Mouse (Mus musculus) forebrain, embryonic 13.5 days (tissue): ENCODE measurements at regions not wholly inside any gene's neighbourhood (a gene's known extent, or its start where the extent isn't known, plus 50 kb on each side); places are given as distances from the start of the nearest gene placed in this dataset.

Experiments
- ATAC-seq: fragments of 200-750 bp; cut with Nextera tagmentation; 2 replicates; pipeline ENCODE4 v1.8.0; 2017
- H3K27ac ChIP-seq: fragments of 300-500 bp; sonication (generic); 2 replicates; pipeline ENCODE4 v1.5.1; 2015; ENCODE audit warnings: inconsistent platforms, mild to moderate bottlenecking, moderate library complexity
- H3K27me3 ChIP-seq: fragments of 300-500 bp; sonication (generic); 2 replicates; pipeline ENCODE4 v1.6.1; 2015; ENCODE audit warnings: mild to moderate bottlenecking, inconsistent platforms
- H3K36me3 ChIP-seq: fragments of 300-500 bp; sonication (generic); 2 replicates; pipeline ENCODE4 v1.6.1; 2015; ENCODE audit warnings: mild to moderate bottlenecking, inconsistent platforms; ENCODE audit not compliant: poor library complexity, severe bottlenecking
- H3K4me1 ChIP-seq: fragments of 300-500 bp; sonication (generic); 2 replicates; pipeline ENCODE4 v1.6.1; 2015; ENCODE audit warnings: inconsistent platforms
- H3K4me2 ChIP-seq: fragments of 300-500 bp; sonication (generic); 2 replicates; pipeline ENCODE4 v1.6.1; 2015; ENCODE audit warnings: inconsistent platforms, mild to moderate bottlenecking, moderate library complexity
- H3K4me3 ChIP-seq: fragments of 300-500 bp; sonication (generic); 2 replicates; pipeline ENCODE4 v1.5.1; 2015; ENCODE audit warnings: mild to moderate bottlenecking, inconsistent platforms
- H3K9ac ChIP-seq: fragments of 300-500 bp; sonication (generic); 2 replicates; pipeline ENCODE4 v1.6.1; 2015; ENCODE audit warnings: mild to moderate bottlenecking, inconsistent platforms
- H3K9me3 ChIP-seq: fragments of 300-500 bp; sonication (generic); replicated peaks from 2 replicates; pipeline ENCODE4 v1.6.1; 2016; ENCODE audit warnings: inconsistent platforms
- WGBS: fragments of 180-500 bp; shearing (Covaris S2); methylation state at CpG from one replicate; pipeline ENCODE4 v1.1.7; 2015; 5-methylcytosine and 5-hydroxymethylcytosine counted together

DNA sequence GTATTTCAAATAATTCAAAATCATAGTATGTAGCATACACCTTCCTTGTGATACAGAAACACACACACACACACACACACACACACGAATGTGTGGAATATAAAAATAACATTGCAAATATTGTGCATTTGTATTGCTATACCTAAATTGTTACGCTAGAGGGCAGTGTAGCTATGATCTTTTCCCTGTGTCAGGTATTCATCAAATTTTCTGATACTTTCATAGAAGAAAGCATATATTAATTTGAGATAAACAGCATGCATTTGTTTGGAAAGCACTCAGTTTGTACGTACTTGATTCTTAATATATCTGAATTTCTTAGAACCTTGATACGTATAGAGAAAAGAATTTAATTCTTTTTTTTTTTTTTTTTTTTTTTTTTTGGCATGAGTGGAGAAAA lies 1700.9 kb upstream of the Sel1l start:
- no peaks in the 10 kb centered on the region for H3K9me3 ChIP-seq
- 26% methylated on average over 4 of the region's 4 CpGs for WGBS
- no peak for ATAC-seq

DNA sequence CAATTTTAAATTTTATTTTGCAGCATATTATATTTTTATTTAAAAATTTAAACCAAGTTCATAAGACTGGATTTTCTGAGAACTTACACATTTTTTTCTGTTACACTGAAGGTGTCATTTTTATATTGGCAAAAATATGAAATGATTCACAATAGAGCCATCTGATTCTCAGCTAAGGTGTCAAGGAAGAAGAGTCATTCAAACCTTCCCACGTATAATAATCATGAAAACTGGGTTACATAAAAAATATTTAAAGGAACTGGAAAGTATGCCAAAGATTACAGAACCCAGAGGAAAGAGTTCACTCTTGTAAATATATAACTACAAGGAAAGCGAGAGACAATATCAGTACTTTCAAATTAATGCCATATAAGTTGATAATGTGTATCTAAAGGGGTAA lies 1674.5 kb upstream of the Sel1l start:
- no peak overlapping the region for H3K9ac ChIP-seq
- H3K27ac ChIP-seq, result no peak overlapping the region
- H3K36me3 ChIP-seq, result no peaks in the 10 kb centered on the region
- H3K27me3 ChIP-seq, result no peaks in the 10 kb centered on the region
- no peak overlapping the region for H3K4me2 ChIP-seq
- WGBS, result 88% methylated on average over 2 of the region's 2 CpGs
- no peaks in the 10 kb centered on the region for H3K4me1 ChIP-seq
- no peak overlapping the region for H3K4me3 ChIP-seq
- H3K9me3 ChIP-seq, result no peaks in the 10 kb centered on the region
- ATAC-seq, result no peak

More for the DNA sequence above, 1700.9 kb upstream of the Sel1l start:
- Histone ChIP-seq H3K36me3 (no peaks in the 10 kb centered on the region), H3K4me1 (no peaks in the 10 kb centered on the region), H3K4me3 (no peak overlapping the region), H3K27me3 (no peaks in the 10 kb centered on the region), H3K27ac (no peak overlapping the region), H3K9ac (no peak overlapping the region), H3K4me2 (no peak overlapping the region)

DNA sequence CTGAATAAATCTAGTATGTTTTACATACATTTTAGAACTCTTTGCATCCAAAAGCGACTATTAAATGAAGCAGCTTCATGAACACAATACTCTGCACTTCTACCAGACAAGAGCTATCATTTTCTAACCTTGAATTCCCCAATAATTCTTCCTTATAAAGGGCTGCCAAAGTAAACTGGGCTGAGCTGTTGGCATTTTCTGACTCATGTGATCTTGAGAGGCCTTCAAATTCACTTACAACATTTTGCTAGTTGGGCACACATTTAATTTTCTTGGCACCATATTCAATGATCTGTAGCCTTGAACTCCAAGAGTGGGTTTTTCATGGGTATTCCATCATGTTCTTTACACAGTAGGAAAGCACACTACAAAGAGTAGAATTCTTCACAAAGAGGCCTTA lies 1637.4 kb upstream of the Sel1l start:
- no peak overlapping the region for H3K27ac ChIP-seq
- H3K4me1 ChIP-seq, result no peaks in the 10 kb centered on the region
- H3K9me3 ChIP-seq, result no peaks in the 10 kb centered on the region
- no peak overlapping the region for H3K4me2 ChIP-seq
- no peaks in the 10 kb centered on the region for H3K36me3 ChIP-seq
- no peak for ATAC-seq
- no peak overlapping the region for H3K9ac ChIP-seq
- H3K4me3 ChIP-seq, result no peak overlapping the region
- WGBS, result 90% methylated on average over 1 of the region's 1 CpGs
- no peaks in the 10 kb centered on the region for H3K27me3 ChIP-seq

DNA sequence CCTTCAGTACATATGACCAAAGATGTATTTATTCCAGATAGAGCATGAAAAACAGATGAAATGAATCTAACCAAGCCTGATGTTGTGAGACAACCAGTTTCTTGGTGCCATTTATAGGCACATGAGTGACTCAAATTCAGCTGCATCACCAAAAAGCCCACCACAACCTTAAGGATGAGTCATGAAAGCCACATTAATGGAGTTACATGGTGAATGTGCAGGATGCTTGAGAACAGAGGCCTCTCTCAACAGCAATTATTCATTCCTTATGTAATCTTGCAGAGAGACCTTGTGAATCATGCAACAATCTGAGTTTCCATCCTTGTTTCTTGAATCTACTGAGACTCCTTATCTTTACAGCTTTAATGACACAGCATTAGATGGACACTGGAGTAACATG lies 1613.1 kb upstream of the Sel1l start:
- no peak overlapping the region for H3K27ac ChIP-seq
- H3K4me1 ChIP-seq, result no peaks in the 10 kb centered on the region
- no peak overlapping the region for H3K4me3 ChIP-seq
- no peak for ATAC-seq
- no peaks in the 10 kb centered on the region for H3K36me3 ChIP-seq
- H3K9me3 ChIP-seq, result no peaks in the 10 kb centered on the region
- H3K4me2 ChIP-seq, result no peak overlapping the region
- H3K27me3 ChIP-seq, result no peaks in the 10 kb centered on the region
- H3K9ac ChIP-seq, result no peak overlapping the region

DNA sequence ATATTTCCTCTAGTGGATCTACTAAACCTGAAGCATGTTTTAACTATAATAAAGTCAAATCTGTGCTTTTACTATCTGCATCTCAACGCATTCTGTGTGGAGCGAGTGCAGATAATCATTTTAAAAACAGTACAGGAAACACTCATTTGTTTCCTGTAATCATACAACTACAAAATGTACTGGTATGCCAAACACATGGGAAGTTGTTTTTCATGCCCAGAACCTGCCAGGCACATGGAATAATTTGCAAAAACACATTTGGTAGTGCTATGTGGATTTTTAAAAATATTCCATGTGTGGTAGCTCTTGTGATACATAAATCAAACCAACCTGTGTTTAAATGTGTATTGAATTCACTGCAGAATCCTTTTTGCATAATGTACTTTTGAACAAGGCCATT lies 1600.5 kb upstream of the Sel1l start:
- Histone ChIP-seq H3K27me3 (no peaks in the 10 kb centered on the region), H3K36me3 (no peaks in the 10 kb centered on the region), H3K4me3 (no peak overlapping the region), H3K27ac (no peak overlapping the region), H3K4me2 (no peak overlapping the region), H3K4me1 (no peaks in the 10 kb centered on the region), H3K9me3 (no peaks in the 10 kb centered on the region), H3K9ac (no peak overlapping the region)
- WGBS, result 93% methylated on average over 2 of the region's 2 CpGs
- ATAC-seq, result no peak

DNA sequence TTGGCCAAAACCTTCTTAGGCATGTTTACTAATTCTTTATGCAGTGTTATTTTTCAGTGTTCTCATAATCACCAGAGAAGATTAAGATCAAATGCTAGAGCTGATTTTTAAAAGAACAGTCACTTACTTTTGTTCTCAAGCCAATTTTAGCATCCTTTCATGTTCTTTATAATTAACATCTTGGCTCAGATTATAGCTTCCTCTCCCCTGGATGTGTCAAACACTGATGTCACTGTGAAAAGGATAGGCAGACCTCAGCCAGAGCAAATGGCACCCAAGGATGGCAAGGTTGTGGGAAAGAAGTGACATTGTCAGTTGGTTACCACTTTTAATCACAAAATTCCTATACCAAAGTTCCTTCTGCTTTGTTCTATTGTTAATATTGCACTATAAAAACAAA lies 1580.3 kb upstream of the Sel1l start:
- H3K4me2 ChIP-seq, result no peak overlapping the region
- H3K27me3 ChIP-seq, result no peaks in the 10 kb centered on the region
- peak; percentile 75; the same call in 1 of the 2 replicates for ATAC-seq
- H3K9ac ChIP-seq, result no peak overlapping the region
- no peaks in the 10 kb centered on the region for H3K9me3 ChIP-seq
- H3K27ac ChIP-seq, result no peak overlapping the region
- peaks cover 10% of the 10 kb centered on the region for H3K4me1 ChIP-seq
- no peaks in the 10 kb centered on the region for H3K36me3 ChIP-seq
- H3K4me3 ChIP-seq, result no peak overlapping the region

DNA sequence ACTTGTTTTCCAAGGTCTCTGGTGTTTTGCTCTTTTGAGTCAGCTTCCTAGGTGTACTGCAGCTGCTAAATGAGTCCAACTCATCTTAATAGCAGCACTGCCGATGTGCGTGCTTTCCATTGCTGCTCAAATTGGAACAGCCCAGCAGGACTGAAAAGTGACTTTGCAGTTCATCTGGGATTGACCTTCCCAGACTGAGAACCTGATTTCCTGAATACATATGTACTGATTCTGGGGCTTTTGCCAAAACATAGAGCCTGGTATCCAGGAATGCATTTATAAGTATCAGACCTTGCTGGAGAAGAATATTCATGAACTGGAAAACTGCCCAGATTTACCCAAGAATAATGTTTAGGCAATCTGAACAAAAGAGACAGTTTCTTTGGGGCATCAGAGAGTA lies 1579.0 kb upstream of the Sel1l start:
- 50% methylated on average over 2 of the region's 2 CpGs for WGBS
- Histone ChIP-seq H3K4me3 (no peak overlapping the region), H3K4me1 (peaks cover 10% of the 10 kb centered on the region), H3K9ac (no peak overlapping the region), H3K27ac (no peak overlapping the region), H3K4me2 (no peak overlapping the region), H3K9me3 (no peaks in the 10 kb centered on the region), H3K27me3 (no peaks in the 10 kb centered on the region), H3K36me3 (no peaks in the 10 kb centered on the region)
- 0 out of 2 replicates have a peak, but pooled peaks have one; percentile 51 for ATAC-seq

DNA sequence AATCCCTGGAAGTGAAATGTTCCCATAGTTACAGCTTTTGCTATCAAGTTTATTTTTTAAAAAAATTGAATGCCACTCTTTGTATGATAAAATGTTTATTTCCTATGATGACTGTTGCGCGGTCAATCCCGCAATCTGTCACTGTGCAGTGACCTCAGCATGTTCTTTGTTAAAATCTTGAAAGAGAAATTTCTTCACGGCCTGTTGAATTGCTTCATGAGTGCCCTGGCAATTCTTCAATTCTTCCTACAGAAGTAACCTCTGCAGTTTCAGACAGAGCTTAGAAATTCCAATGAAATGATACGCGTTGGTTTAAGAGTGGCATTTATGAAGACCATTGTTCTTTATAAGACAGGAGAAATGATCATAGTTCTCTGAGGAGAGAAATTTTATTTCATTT lies 1567.4 kb upstream of the Sel1l start:
- H3K4me1 ChIP-seq, result peaks cover 8% of the 10 kb centered on the region; the same call in 1 of the 2 replicates
- H3K4me3 ChIP-seq, result no peak overlapping the region

DNA sequence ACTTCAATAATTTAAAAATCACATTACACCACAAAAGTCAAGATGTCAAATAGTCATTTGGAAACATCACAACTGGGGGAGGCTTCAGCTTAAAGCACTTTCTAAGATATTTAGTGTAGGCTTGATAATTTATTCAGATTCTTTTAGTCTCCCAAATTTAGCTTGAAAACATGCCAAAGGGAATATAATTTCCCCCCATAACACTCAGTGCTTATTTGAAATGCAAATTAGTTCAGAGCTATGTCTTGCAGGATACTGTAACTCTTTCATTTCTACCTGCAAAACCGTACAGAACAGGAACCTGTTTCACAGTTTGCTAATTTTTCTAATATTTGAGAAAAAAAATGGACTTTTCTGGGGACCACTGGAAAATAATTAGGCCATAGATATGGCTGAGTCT lies 1566.8 kb upstream of the Sel1l start:
- 37% methylated on average over 1 of the region's 1 CpGs for WGBS
- Histone ChIP-seq H3K27me3 (no peaks in the 10 kb centered on the region), H3K9ac (no peak overlapping the region), H3K4me3 (no peak overlapping the region), H3K4me2 (no peak overlapping the region), H3K9me3 (no peaks in the 10 kb centered on the region), H3K27ac (no peak overlapping the region), H3K4me1 (peaks cover 8% of the 10 kb centered on the region; the same call in 1 of the 2 replicates), H3K36me3 (no peaks in the 10 kb centered on the region)
- ATAC-seq, result peak; percentile 61

More for the DNA sequence above, 1567.4 kb upstream of the Sel1l start:
- Histone ChIP-seq H3K9ac (no peak overlapping the region), H3K9me3 (no peaks in the 10 kb centered on the region), H3K4me2 (no peak overlapping the region), H3K36me3 (no peaks in the 10 kb centered on the region), H3K27me3 (no peaks in the 10 kb centered on the region), H3K27ac (0 out of 2 replicates have a peak overlapping the region, but pooled peaks have one; percentile 35)
- WGBS, result 37% methylated on average over 6 of the region's 6 CpGs
- no peak for ATAC-seq

DNA sequence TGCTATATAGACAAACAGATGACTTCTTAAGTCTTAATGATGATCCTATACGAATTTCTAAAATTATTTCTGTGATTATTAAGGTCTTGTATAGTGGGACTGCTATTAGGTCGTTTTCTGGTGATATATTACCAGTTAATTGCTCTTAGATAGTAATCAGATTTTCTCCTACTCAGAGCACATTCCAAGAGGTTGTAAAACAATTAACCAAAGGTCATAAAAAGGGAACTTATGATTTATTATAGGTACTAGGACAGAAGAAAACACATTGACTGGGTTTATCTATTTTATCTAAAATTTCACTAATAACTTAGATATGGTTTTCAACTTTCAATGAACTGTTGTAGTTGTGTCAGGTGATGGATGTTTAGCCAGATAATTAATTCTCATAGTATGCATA lies 1536.6 kb upstream of the Sel1l start:
- no peaks in the 10 kb centered on the region for H3K9me3 ChIP-seq
- no peaks in the 10 kb centered on the region for H3K27me3 ChIP-seq
- no peaks in the 10 kb centered on the region for H3K36me3 ChIP-seq
- no peaks in the 10 kb centered on the region for H3K4me1 ChIP-seq
- H3K4me3 ChIP-seq, result no peak overlapping the region
- H3K4me2 ChIP-seq, result no peak overlapping the region
- 53% methylated on average over 2 of the region's 2 CpGs for WGBS
- no peak overlapping the region for H3K9ac ChIP-seq
- ATAC-seq, result no peak
- H3K27ac ChIP-seq, result no peak overlapping the region

DNA sequence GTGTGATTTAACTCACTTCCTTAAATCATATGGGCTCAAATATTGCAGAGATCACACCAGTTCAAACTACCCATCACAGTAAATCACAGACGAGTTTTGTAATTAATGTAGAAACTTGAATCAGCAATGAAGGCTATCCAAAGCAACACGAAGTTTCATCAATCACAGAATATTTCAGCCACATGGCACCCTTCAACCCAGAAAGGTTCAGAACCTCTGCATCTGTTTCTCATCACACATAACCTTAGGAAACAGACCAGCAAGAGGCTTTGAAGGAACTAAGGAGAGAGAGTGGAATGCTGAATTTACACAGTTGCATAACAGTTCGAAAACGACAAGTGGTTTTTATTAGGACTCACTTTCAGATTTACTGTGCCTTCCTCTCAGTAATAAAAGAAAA lies 1494.0 kb upstream of the Sel1l start:
- Histone ChIP-seq H3K9ac (no peak overlapping the region), H3K4me2 (no peak overlapping the region), H3K27ac (no peak overlapping the region), H3K4me1 (no peaks in the 10 kb centered on the region), H3K9me3 (no peaks in the 10 kb centered on the region), H3K36me3 (no peaks in the 10 kb centered on the region), H3K4me3 (no peak overlapping the region), H3K27me3 (no peaks in the 10 kb centered on the region)
- no peak for ATAC-seq
- 84% methylated on average over 4 of the region's 4 CpGs for WGBS

DNA sequence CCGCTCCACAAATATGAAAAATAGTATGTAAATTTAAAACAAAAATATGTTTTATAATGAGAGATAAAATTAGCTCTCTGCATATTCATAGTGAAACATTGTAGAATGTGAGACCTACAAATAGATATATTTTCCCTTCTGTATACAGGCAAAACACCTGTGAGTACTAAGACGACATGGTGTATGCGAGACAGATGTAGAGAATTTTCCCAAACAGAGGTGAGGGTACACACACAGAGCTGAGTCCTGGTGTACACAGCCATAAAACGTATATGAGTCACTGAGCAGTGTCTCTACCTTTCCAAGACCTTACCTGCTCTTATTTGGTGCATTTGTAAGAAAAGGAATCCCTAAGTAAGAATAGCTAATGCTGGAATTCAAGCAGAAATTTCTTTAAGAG lies 1493.6 kb upstream of the Sel1l start:
- 86% methylated on average over 4 of the region's 4 CpGs for WGBS
- no peak for ATAC-seq
- H3K9me3 ChIP-seq, result no peaks in the 10 kb centered on the region
- no peaks in the 10 kb centered on the region for H3K27me3 ChIP-seq
- no peaks in the 10 kb centered on the region for H3K36me3 ChIP-seq
- no peak overlapping the region for H3K4me3 ChIP-seq
- no peak overlapping the region for H3K9ac ChIP-seq
- H3K4me1 ChIP-seq, result no peaks in the 10 kb centered on the region
- no peak overlapping the region for H3K4me2 ChIP-seq
- H3K27ac ChIP-seq, result no peak overlapping the region

DNA sequence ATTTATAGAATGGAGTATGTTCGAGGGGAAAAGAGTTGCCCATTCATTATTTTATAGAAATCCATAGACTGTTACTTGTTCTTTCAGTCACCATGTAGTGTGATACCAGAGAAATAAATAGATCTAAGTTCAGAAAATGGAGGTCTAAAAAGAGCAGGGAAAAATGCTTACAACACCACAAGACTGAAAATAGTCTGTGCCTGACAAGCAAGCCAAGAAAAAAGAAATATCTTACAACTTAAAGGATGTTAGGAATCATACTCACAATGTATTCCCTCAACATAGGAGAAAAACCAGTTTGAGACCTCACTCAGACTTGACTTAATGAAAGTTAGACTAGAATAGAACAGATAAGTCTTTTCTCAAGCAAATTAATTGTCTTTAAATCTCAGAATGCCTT lies 1486.6 kb upstream of the Sel1l start:
- 85% methylated on average over 1 of the region's 1 CpGs for WGBS
- ATAC-seq, result no peak
- Histone ChIP-seq H3K4me1 (no peaks in the 10 kb centered on the region), H3K36me3 (no peaks in the 10 kb centered on the region), H3K27ac (no peak overlapping the region), H3K27me3 (no peaks in the 10 kb centered on the region), H3K9me3 (no peaks in the 10 kb centered on the region), H3K9ac (no peak overlapping the region), H3K4me3 (no peak overlapping the region), H3K4me2 (no peak overlapping the region)
